Mouse (Mus musculus) stomach, embryonic 14.5 days (tissue): ENCODE data around the gene Ift81. TPM values are rescaled to one million over a fixed set of nuclear protein-coding genes. Genes with fewer than 3 reads are reported as not detected.
A peak's percentile ranks its signal among the peaks of the same experiment; 100 is the strongest.

Experiments used
- ATAC-seq: fragments of 200-750 bp; cut with Nextera tagmentation; 2 replicates; pipeline ENCODE4 v1.8.0; 2017; ENCODE audit warnings: low read depth, moderate TSS enrichment; ENCODE audit not compliant: insufficient number of reproducible peaks, insufficient read depth, low FRiP score
- H3K27ac ChIP-seq: fragments of 300-500 bp; sonication (generic); 2 replicates; pipeline ENCODE4 v1.5.1; 2014; ENCODE audit warnings: mild to moderate bottlenecking, low read length, moderate library complexity, mixed read lengths
- H3K27me3 ChIP-seq: fragments of 300-500 bp; sonication (generic); 2 replicates; pipeline ENCODE4 v1.6.1; 2014; ENCODE audit warnings: low read length, control low read depth, mixed read lengths; ENCODE audit not compliant: control insufficient read depth, insufficient read depth
- H3K36me3 ChIP-seq: fragments of 300-500 bp; sonication (generic); 2 replicates; pipeline ENCODE4 v1.6.1; 2014; ENCODE audit warnings: mild to moderate bottlenecking, control low read depth, low read length, moderate library complexity, mixed read lengths; ENCODE audit not compliant: control insufficient read depth, insufficient read depth
- H3K4me1 ChIP-seq: fragments of 300-500 bp; sonication (generic); 2 replicates; pipeline ENCODE4 v1.6.1; 2014; ENCODE audit warnings: low read length, control low read depth, mixed read lengths; ENCODE audit not compliant: control insufficient read depth, insufficient read depth
- H3K4me2 ChIP-seq: fragments of 300-500 bp; sonication (generic); replicated peaks from 2 replicates; pipeline ENCODE4 v1.6.1; 2014; ENCODE audit warnings: low read depth, low read length, control low read depth
- H3K4me3 ChIP-seq: fragments of 300-500 bp; sonication (generic); 2 replicates; pipeline ENCODE4 v1.5.1; 2014; ENCODE audit warnings: low read depth, low read length, control low read depth
- H3K9ac ChIP-seq: fragments of 300-500 bp; sonication (generic); replicated peaks from 2 replicates; pipeline ENCODE4 v1.6.1; 2014; ENCODE audit warnings: low read depth, mild to moderate bottlenecking, control low read depth, low read length, moderate library complexity, mixed read lengths
- H3K9me3 ChIP-seq: fragments of 300-500 bp; sonication (generic); 2 replicates; pipeline ENCODE4 v1.6.1; 2016; ENCODE audit warnings: low read depth, low read length, control low read depth; ENCODE audit not compliant: control insufficient read depth
- whole genome bisulfite sequencing: fragments of 180-500 bp; shearing (Covaris S2); extraction: QIAGEN DNeasy Blood & Tissue Kit; methylation state at CpG from one replicate; pipeline ENCODE4 v1.1.7; 2014; 5-methylcytosine and 5-hydroxymethylcytosine counted together
- polyA plus RNA-seq: library from polyadenylated mRNA; unstranded; fragments of >200 nt; fragmentation: Nextera tagmentation; extraction: Ambion mirVana; gene quantifications from 2 replicates; pipeline ENCODE4 v1.2.1, GENCODE M21; 2014

The Ift81 gene
- polyA plus RNA-seq, 1 experiment from 2014 or later = 50.8 TPM

GRCm38 (mm10) chr5:122585546-122585945, 28.8 kb downstream of the Ift81 start:
- Histone ChIP-seq H3K4me1 (no peaks in the 10 kb centered on the region), H3K9ac (no peak overlapping the region), H3K9me3 (no peaks in the 10 kb centered on the region), H3K27ac (no peak overlapping the region), H3K4me3 (no peak overlapping the region), H3K36me3 (peaks cover 7% of the 10 kb centered on the region; the same call in 1 of the 2 replicates), H3K4me2 (no peak overlapping the region), H3K27me3 (no peaks in the 10 kb centered on the region)
- WGBS = 91% methylated on average over 9 of the region's 9 CpGs
- ATAC-seq = no peak

GRCm38 (mm10) chr5:122584093-122584492, 30.2 kb downstream of the Ift81 start:
- Histone ChIP-seq H3K4me3 (no peak overlapping the region), H3K27me3 (no peaks in the 10 kb centered on the region), H3K4me2 (no peak overlapping the region), H3K4me1 (no peaks in the 10 kb centered on the region), H3K27ac (peak overlapping the region; percentile 15; the same call in 1 of the 2 replicates), H3K9ac (no peak overlapping the region), H3K9me3 (peaks cover 3% of the 10 kb centered on the region; the same call in 1 of the 2 replicates), H3K36me3 (peaks cover 16% of the 10 kb centered on the region; the same call in 1 of the 2 replicates)
- ATAC-seq = no peak; the same call in 1 of the 2 replicates
- 67% methylated on average over 5 of the region's 5 CpGs for WGBS

- no peak for ATAC-seq
- Histone ChIP-seq H3K27me3 (no peaks in the 10 kb centered on the region), H3K9me3 (peaks cover 3% of the 10 kb centered on the region; the same call in 1 of the 2 replicates), H3K36me3 (peaks cover 20% of the 10 kb centered on the region; the same call in 1 of the 2 replicates), H3K27ac (no peak overlapping the region), H3K9ac (no peak overlapping the region), H3K4me3 (no peak overlapping the region), H3K4me2 (no peak overlapping the region), H3K4me1 (no peaks in the 10 kb centered on the region)
- WGBS = 62% methylated on average over 7 of the region's 7 CpGs
These were observed 37.5 kb downstream of the Ift81 start for GRCm38 (mm10) chr5:122576683-122577329.

GRCm38 (mm10) chr5:122572001-122572400, 42.3 kb downstream of the Ift81 start:
- 75% methylated on average over 5 of the region's 5 CpGs for WGBS
- H3K27ac ChIP-seq = no peak overlapping the region
- no peaks in the 10 kb centered on the region for H3K27me3 ChIP-seq
- no peaks in the 10 kb centered on the region for H3K9me3 ChIP-seq
- no peak for ATAC-seq
- no peaks in the 10 kb centered on the region for H3K4me1 ChIP-seq
- H3K36me3 ChIP-seq = peaks cover 12% of the 10 kb centered on the region
- H3K9ac ChIP-seq = no peak overlapping the region
- no peak overlapping the region for H3K4me2 ChIP-seq
- no peak overlapping the region for H3K4me3 ChIP-seq

GRCm38 (mm10) chr5:122566626-122567025, 47.7 kb downstream of the Ift81 start:
- H3K4me3 ChIP-seq = no peak overlapping the region
- H3K9me3 ChIP-seq = no peaks in the 10 kb centered on the region
- no peak overlapping the region for H3K9ac ChIP-seq
- no peak for ATAC-seq
- no peaks in the 10 kb centered on the region for H3K4me1 ChIP-seq
- no peak overlapping the region for H3K4me2 ChIP-seq
- peaks cover 29% of the 10 kb centered on the region for H3K36me3 ChIP-seq
- no peak overlapping the region for H3K27ac ChIP-seq
- no peaks in the 10 kb centered on the region for H3K27me3 ChIP-seq
- 80% methylated on average over 8 of the region's 8 CpGs for WGBS

GRCm38 (mm10) chr5:122560654-122561053, 53.7 kb downstream of the Ift81 start:
- 39% methylated on average over 8 of the region's 8 CpGs for WGBS
- peaks cover 19% of the 10 kb centered on the region for H3K36me3 ChIP-seq
- H3K9me3 ChIP-seq = no peaks in the 10 kb centered on the region
- H3K27ac ChIP-seq = no peak overlapping the region
- no peak overlapping the region for H3K4me3 ChIP-seq
- no peaks in the 10 kb centered on the region for H3K4me1 ChIP-seq
- H3K9ac ChIP-seq = no peak overlapping the region
- H3K27me3 ChIP-seq = no peaks in the 10 kb centered on the region
- no peak overlapping the region for H3K4me2 ChIP-seq
- no peak for ATAC-seq

GRCm38 (mm10) chr5:122558127-122558526, 56.2 kb downstream of the Ift81 start:
- Histone ChIP-seq H3K27me3 (no peaks in the 10 kb centered on the region), H3K9me3 (no peaks in the 10 kb centered on the region), H3K9ac (no peak overlapping the region), H3K27ac (no peak overlapping the region), H3K4me3 (no peak overlapping the region), H3K36me3 (peaks cover 15% of the 10 kb centered on the region), H3K4me2 (no peak overlapping the region), H3K4me1 (no peaks in the 10 kb centered on the region)
- WGBS = 90% methylated on average over 10 of the region's 10 CpGs
- ATAC-seq = no peak

- Histone ChIP-seq H3K4me1 (peaks cover 4% of the 10 kb centered on the region; the same call in 1 of the 2 replicates), H3K9ac (no peak overlapping the region)
- WGBS = 71% methylated on average over 2 of the region's 2 CpGs
These were observed 59.2 kb downstream of the Ift81 start for GRCm38 (mm10) chr5:122555107-122555506.

GRCm38 (mm10) chr5:122552638-122553037, 61.7 kb downstream of the Ift81 start:
- ATAC-seq = no peak
- H3K27me3 ChIP-seq = no peaks in the 10 kb centered on the region
- H3K4me3 ChIP-seq = no peak overlapping the region
- WGBS = 64% methylated on average over 9 of the region's 9 CpGs
- no peak overlapping the region for H3K9ac ChIP-seq
- H3K36me3 ChIP-seq = peaks cover 4% of the 10 kb centered on the region; the same call in 1 of the 2 replicates
- no peak overlapping the region for H3K4me2 ChIP-seq
- H3K4me1 ChIP-seq = peaks cover 15% of the 10 kb centered on the region
- no peaks in the 10 kb centered on the region for H3K9me3 ChIP-seq
- H3K27ac ChIP-seq = no peak overlapping the region

More at GRCm38 (mm10) chr5:122555107-122555506, 59.2 kb downstream of the Ift81 start:
- Histone ChIP-seq H3K27ac (no peak overlapping the region), H3K9me3 (no peaks in the 10 kb centered on the region), H3K4me2 (no peak overlapping the region), H3K27me3 (no peaks in the 10 kb centered on the region), H3K36me3 (peaks cover 15% of the 10 kb centered on the region), H3K4me3 (no peak overlapping the region)
- no peak for ATAC-seq
